Mouse (Mus musculus): ENCODE data around the gene Pigt. TPM values are rescaled to one million over a fixed set of nuclear protein-coding genes. Genes with fewer than 3 reads are reported as not detected.

Pigt gene
- polyA plus RNA-seq, 1 experiment from 2014 or later: 53.6 TPM

DNA sequence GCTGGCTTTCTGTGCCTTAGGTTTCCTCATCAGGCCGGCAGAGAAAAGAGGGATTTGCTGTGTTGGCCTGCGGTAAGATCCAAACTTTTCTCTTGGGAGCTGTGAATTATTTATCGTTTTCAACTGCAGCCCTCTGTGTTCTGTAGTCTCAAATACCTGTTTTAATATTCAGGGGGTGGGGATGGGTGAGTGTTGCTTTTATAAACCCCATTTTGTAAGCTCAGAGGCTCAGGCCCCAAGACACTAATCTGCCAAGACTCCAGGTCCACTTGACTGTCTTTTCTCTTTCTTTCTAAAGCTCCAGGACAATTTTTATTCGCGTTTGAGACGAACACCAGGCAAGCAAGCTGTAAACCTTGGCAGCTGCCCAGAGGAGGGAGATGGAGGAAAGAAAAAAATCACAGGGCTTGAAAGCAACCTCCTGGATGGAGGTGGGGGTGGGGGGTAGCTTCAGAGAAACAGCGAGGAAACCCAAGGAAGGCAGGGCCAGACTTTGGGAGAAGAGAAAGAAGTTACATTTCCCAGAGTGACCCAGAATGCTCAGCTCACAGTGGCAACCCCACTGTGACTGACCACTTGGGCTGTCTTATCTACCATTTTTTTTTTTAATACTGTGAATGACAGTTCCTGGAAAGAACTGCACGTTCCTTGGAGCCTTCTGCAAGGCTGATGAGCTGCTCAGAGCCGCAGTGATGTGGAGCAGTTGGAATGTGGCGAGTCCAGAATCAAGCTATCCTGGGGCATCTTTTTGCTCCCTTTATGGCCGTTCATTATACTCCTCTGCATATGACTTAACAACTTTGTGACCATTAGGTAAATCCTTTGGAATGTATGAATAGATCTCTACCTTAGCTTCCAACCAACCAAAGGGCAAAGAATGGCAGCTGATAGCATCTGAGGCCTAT is 21.2 kb downstream of the Pigt start:
- H3K4me1 ChIP-seq (replicated peaks; ENCODE audit: control insufficient read depth, insufficient read depth): no peaks in the 10 kb centered on the region
- H3K9me3 ChIP-seq (ENCODE audit: control insufficient read depth, low read length): no peaks in the 10 kb centered on the region
- DNase-seq (ENCODE audit: low spot score) (no peak), ATAC-seq (ENCODE audit: low FRiP score, low TSS enrichment) (no peak)
- H3K36me3 ChIP-seq (ENCODE audit: control insufficient read depth, insufficient read depth, low read length): no peaks in the 10 kb centered on the region
- H3K27me3 ChIP-seq (ENCODE audit: control insufficient read depth, insufficient read depth, low read length): no peaks in the 10 kb centered on the region
- no peak overlapping the region for H3K9ac ChIP-seq (ENCODE audit: low read length)
- TF ChIP-seq CTCF (IDR thresholded peaks at IDR 0.05; ENCODE audit: low read depth): no peak
- no peak for TF ChIP-seq EP300 (optimal IDR thresholded peaks at IDR 0.05)
- H3K27ac ChIP-seq (replicated peaks): peak overlapping the region; percentile 71
- 34% methylated on average over 11 of the region's 11 CpGs for WGBS
- H3K4me2 ChIP-seq (replicated peaks; ENCODE audit: low read depth): no peak overlapping the region
- H3K4me3 ChIP-seq (ENCODE audit: low read depth, low read length): no peak overlapping the region

DNA sequence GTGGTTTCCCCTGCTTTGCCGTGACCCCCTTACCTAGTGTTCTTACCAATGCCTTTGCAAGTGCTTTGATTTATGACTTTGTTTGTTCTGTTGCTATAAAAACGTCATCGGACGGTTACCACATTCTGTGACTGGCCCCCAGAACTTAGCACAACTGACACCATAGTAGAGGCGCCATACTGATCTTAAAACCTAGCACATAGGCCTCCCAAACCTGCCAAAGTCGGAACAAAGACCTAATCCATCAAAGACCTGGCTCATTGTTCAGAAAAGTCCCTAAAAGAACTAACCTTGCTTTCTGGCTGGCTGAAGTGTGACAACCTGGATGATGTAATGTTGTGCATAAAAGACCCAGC is 21.8 kb downstream of the Pigt start:
- WGBS: 48% methylated on average over 6 of the region's 6 CpGs
- no peak for TF ChIP-seq EP300 (optimal IDR thresholded peaks at IDR 0.05)
- no peak for TF ChIP-seq CTCF (IDR thresholded peaks at IDR 0.05; ENCODE audit: low read depth)
- Histone ChIP-seq H3K4me3 (ENCODE audit: low read depth, low read length) (no peak overlapping the region), H3K27me3 (ENCODE audit: control insufficient read depth, insufficient read depth, low read length) (no peaks in the 10 kb centered on the region), H3K27ac (replicated peaks) (peak overlapping the region; percentile 71), H3K4me1 (replicated peaks; ENCODE audit: control insufficient read depth, insufficient read depth) (no peaks in the 10 kb centered on the region), H3K36me3 (ENCODE audit: control insufficient read depth, insufficient read depth, low read length) (no peaks in the 10 kb centered on the region), H3K9ac (ENCODE audit: low read length) (no peak overlapping the region), H3K9me3 (ENCODE audit: control insufficient read depth, low read length) (no peaks in the 10 kb centered on the region), H3K4me2 (replicated peaks; ENCODE audit: low read depth) (no peak overlapping the region)
- DNase-seq (ENCODE audit: low spot score) (no peak), ATAC-seq (ENCODE audit: low FRiP score, low TSS enrichment) (no peak)

DNA sequence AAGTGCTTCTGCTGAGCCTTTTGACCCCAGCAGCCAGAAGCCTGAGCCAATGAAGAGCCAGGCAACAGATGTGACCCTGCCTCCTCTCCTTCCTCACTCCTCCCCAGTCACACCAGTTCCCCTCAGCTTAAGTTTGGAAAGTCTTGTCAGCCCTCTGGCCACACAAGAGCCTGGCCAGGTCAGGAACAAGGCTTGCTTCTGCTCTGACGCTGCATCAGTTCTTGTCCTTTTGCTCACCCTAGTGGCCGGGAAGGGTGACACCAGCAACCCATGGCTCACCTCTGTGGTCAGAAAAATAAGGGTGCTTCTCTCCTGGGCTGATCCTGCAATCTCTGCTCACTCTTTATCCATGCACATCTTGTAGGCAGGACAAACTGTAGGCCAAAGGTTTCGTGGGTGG is 23.5 kb downstream of the Pigt start:
- Histone ChIP-seq H3K4me1 (replicated peaks; ENCODE audit: control insufficient read depth, insufficient read depth) (no peaks in the 10 kb centered on the region), H3K27ac (replicated peaks) (no peak overlapping the region), H3K9me3 (ENCODE audit: control insufficient read depth, low read length) (no peaks in the 10 kb centered on the region), H3K4me2 (replicated peaks; ENCODE audit: low read depth) (no peak overlapping the region), H3K36me3 (ENCODE audit: control insufficient read depth, insufficient read depth, low read length) (no peaks in the 10 kb centered on the region), H3K9ac (ENCODE audit: low read length) (no peak overlapping the region), H3K27me3 (ENCODE audit: control insufficient read depth, insufficient read depth, low read length) (no peaks in the 10 kb centered on the region), H3K4me3 (ENCODE audit: low read depth, low read length) (no peak overlapping the region)
- DNase-seq (ENCODE audit: low spot score) (peak; percentile 71), ATAC-seq (ENCODE audit: low FRiP score, low TSS enrichment) (peak; percentile 75)
- peak; percentile 89 for TF ChIP-seq CTCF (IDR thresholded peaks at IDR 0.05; ENCODE audit: low read depth)
- no peak for TF ChIP-seq EP300 (optimal IDR thresholded peaks at IDR 0.05)
- 20% methylated on average over 3 of the region's 3 CpGs for WGBS

DNA sequence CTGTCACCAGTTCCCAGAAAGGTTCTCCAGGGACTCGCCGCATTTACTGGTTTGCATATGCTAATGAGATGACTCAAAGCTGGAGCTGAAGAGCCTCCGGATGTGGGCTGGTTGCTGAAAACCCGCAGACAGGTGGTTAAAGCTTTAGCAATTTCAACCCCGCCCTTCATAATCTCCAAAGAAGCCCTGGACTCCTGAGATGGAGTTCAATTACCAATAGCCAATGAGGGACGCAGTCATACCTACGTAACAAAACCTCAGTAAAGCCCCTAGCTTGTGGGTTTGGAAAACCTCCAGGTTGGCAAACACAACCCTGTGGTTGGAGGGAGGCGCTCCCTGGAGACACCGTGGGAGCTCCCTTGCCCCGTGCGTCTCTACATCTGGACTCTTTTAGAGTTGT is 24.5 kb downstream of the Pigt start:
- no peak for TF ChIP-seq EP300 (optimal IDR thresholded peaks at IDR 0.05)
- TF ChIP-seq CTCF (IDR thresholded peaks at IDR 0.05; ENCODE audit: low read depth): no peak
- 11% methylated on average over 11 of the region's 11 CpGs for WGBS
- ATAC-seq (ENCODE audit: low FRiP score, low TSS enrichment): peak; percentile 64
- Histone ChIP-seq H3K4me3 (ENCODE audit: low read depth, low read length) (no peak overlapping the region), H3K4me1 (replicated peaks; ENCODE audit: control insufficient read depth, insufficient read depth) (no peaks in the 10 kb centered on the region), H3K4me2 (replicated peaks; ENCODE audit: low read depth) (peak overlapping the region; percentile 4), H3K9ac (ENCODE audit: low read length) (no peak overlapping the region), H3K27ac (replicated peaks) (peak overlapping the region; percentile 5), H3K9me3 (ENCODE audit: control insufficient read depth, low read length) (no peaks in the 10 kb centered on the region), H3K27me3 (ENCODE audit: control insufficient read depth, insufficient read depth, low read length) (no peaks in the 10 kb centered on the region), H3K36me3 (ENCODE audit: control insufficient read depth, insufficient read depth, low read length) (no peaks in the 10 kb centered on the region)
- peak; percentile 60 for DNase-seq (ENCODE audit: low spot score)

DNA sequence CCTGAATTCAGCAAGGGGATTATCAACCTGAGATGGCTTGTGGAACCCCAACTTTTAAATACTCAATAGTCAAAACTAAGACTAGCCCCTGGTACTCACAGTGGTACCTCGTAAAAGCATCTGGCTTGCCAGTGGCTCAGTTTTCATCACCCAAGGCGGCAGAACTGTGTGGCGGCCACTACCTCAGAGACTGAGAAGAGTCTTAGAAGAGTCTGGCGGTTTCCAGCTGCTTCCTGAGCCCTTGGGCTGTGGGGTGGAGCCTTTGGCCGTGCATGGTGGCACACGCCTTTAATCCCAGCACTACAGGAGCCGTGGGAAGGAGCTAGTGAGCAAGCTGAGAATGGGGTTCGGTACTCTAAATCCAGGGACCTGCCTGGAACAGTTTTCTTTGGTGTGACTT is 25.0 kb downstream of the Pigt start:
- Histone ChIP-seq H3K4me2 (replicated peaks; ENCODE audit: low read depth) (peak overlapping the region; percentile 4), H3K9me3 (ENCODE audit: control insufficient read depth, low read length) (no peaks in the 10 kb centered on the region), H3K36me3 (ENCODE audit: control insufficient read depth, insufficient read depth, low read length) (no peaks in the 10 kb centered on the region), H3K27me3 (ENCODE audit: control insufficient read depth, insufficient read depth, low read length) (no peaks in the 10 kb centered on the region), H3K9ac (ENCODE audit: low read length) (no peak overlapping the region), H3K4me1 (replicated peaks; ENCODE audit: control insufficient read depth, insufficient read depth) (no peaks in the 10 kb centered on the region), H3K27ac (replicated peaks) (peak overlapping the region; percentile 5), H3K4me3 (ENCODE audit: low read depth, low read length) (no peak overlapping the region)
- DNase-seq (ENCODE audit: low spot score) (peak; percentile 45), ATAC-seq (ENCODE audit: low FRiP score, low TSS enrichment) (peak; percentile 40; the same call in 1 of the 2 replicates)
- 23% methylated on average over 8 of the region's 8 CpGs for WGBS
- TF ChIP-seq CTCF (IDR thresholded peaks at IDR 0.05; ENCODE audit: low read depth): no peak
- no peak for TF ChIP-seq EP300 (optimal IDR thresholded peaks at IDR 0.05)

DNA sequence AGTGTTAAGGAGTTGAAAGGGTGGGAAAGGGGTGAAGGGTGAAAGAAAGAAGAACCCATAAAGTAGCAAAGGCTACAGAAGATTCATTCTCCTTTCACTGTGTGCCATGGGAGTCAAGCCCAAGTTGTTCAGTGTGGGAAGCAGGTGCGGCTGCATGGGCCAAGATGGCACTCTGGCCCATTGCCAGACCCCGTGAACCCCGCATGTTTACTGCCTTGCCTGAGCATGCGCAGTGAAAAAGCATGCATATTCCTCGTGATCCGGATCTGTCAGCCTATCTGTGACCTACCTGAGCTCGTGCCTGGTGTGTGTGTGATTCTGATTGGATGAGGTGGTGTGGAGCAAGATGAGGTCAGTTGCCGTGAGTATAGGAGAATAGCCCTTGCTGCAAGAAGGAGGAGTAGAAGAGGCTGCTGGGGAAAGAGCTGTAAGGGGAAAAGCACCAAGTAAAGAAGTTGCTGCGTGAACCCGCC is 26.0 kb downstream of the Pigt start:
- H3K4me3 ChIP-seq (ENCODE audit: low read depth, low read length): no peak overlapping the region; the same call in 1 of the 2 replicates
- H3K9me3 ChIP-seq (ENCODE audit: control insufficient read depth, low read length): no peaks in the 10 kb centered on the region
- no peak overlapping the region for H3K9ac ChIP-seq (ENCODE audit: low read length)
- H3K27me3 ChIP-seq (ENCODE audit: control insufficient read depth, insufficient read depth, low read length): no peaks in the 10 kb centered on the region
- TF ChIP-seq CTCF (IDR thresholded peaks at IDR 0.05; ENCODE audit: low read depth) (no peak), EP300 (optimal IDR thresholded peaks at IDR 0.05) (no peak)
- no peak overlapping the region for H3K27ac ChIP-seq (replicated peaks)
- ATAC-seq (ENCODE audit: low FRiP score, low TSS enrichment) (0 out of 2 replicates have a peak, but pooled peaks have one; percentile 27), DNase-seq (ENCODE audit: low spot score) (peak; percentile 69)
- H3K36me3 ChIP-seq (ENCODE audit: control insufficient read depth, insufficient read depth, low read length): no peaks in the 10 kb centered on the region
- WGBS: 67% methylated on average over 10 of the region's 10 CpGs
- H3K4me1 ChIP-seq (replicated peaks; ENCODE audit: control insufficient read depth, insufficient read depth): no peaks in the 10 kb centered on the region
- H3K4me2 ChIP-seq (replicated peaks; ENCODE audit: low read depth): no peak overlapping the region

All from stomach, postnatal 0 days (tissue).